Mouse (Mus musculus): ENCODE results near the gene Amn1.

DNA sequence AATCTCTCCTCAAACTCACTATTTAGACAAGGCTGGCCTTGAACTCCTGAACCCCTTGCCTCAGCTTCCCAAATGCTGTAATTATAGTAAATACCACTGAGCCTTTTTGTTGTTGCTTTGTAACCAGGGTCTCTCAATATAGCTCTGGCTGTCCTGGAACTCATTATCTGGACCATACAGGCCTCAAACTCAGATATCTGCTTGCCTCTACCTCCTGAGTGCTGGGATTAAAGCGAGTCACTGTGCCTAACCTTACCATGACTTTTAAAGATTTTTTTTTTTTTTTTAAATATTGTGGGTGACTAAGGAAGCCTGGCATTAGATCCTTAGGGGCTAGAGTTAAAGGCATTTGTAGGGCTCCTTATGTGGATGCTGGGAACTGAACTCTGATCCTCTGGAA, 4.5 kb downstream of the Amn1 start:
- TF ChIP-seq CTCF (IDR thresholded peaks at IDR 0.05; ENCODE audit: low read depth) (no peak), EP300 (IDR thresholded peaks at IDR 0.05; ENCODE audit: low read depth) (peak; percentile 63; the same call in 1 of the 2 replicates)
